Mouse (Mus musculus): ENCODE measurements around the gene Eml1. TPM values are rescaled to one million over a fixed set of nuclear protein-coding genes. Genes with fewer than 3 reads are reported as not detected.

Gene Eml1
- 0.06 and 0.62 TPM in 2 replicates for polyA plus RNA-seq (2012; ENCODE audit: low replicate concordance)

DNA sequence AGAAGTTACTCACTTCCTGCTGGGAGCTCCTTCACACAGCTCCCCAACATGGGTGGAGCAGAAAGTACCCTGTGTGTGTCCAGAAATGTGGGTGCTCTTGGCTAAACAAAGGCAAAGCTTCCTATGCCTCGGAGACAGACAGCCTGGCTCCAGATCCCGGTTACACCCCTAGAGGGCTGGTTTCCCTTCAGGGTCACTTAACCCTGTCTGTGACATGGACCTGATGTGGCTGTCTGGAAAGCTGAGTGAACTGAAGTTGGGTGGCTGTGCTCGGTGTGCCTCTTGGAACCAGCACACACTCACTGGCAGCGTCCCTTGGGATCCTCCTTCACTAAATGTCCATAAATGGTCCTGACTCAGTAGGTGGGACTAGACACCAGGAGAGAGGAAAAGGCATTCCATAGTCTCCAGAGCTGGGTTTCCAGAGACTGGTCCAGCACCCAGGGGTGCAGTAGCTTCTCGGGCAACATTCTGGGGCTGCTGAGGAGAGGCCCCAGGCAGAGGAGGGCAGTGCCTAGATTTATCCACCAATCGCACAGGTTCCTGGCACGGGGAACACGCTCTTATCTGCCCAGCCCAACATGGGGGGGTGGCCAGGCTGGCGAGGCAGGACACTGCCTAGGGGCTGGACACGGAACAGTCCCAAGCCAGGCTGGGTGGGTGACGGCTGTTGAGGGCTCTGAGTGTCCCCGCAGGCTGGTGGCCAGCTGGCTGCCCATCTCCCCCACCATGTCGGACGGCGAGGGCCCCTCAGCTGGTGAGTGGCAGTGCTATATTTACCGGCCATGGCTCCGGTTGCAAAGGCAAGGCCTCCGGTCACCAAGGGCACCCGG, at the start of gene Eml1:
Eml1 (plus strand) TSS at position 362 of the 833 bp plus-strand sequence.

DNA sequence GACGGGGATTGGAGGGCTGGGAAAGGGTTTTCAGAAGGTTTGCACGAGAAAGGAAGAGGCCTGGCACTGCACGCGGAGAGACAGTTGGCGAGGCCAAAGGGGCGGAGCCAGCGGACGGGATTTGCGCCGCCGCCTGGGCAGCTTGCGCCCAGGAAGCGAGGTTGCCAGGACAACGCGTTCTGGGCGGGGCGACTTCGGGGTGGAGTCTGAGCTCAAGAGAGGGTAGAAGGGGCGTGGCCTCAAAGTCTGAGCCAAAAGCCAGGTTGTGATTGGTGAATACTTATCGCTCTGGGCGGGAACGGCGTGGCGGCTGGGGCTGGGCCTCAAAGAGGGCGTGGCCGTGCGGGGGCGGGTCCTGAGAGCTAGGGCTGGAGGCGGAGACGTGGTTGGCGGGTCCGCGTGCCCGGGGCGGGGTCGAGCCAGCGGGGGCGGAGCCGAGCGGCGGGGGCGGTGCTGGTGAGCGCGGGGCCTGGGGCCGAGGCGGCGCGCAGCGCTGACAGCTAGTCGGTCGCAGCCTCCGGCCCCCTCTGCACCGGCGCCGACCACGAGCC, 36.8 kb upstream of the Eml1 start, which contains the start of gene Cyp46a1:
Cyp46a1 (plus strand) TSS at position 487 of the 551 bp plus-strand sequence.

DNA sequence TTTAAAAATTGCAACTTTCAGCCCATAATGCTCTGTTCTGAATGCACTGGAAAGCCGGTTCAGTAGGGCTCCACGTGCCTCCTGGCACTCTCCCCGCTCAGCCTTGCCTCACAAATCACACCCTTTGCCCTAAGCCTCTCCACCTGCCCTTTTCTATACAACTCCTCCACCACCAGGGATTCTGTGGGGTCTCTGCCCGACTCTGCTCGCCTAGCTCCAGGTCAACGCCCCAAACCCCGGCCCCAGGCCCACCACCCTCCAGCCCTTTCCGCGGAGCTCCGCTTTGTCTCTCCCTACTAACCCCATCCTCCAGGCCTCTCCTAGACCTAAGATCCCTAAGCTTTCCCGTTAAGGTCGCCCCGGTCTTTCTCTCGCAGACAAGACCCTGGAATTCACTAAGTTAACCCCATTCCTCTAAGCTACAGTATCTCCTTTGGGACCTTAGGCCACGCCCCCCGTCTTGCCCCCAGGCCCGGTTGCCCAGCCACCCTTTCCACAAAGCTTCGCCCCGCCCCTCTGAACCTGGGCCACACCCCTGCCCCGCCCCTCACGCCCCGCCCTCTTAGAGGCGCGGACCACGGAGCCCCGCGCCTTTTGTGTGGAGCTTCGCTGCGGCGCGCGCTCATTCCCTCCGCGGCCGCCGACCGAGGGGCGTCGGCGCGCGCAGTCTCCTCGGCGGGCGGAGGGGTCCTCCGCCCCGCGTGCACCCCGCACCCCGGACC, 183.5 kb downstream of the Eml1 start, which contains the start of gene Evl:
Evl (plus strand) TSS at position 601 of the 722 bp plus-strand sequence.

Other genes with a start within 250 kb of the Eml1 start
- gene Setd3, start 191.6 kb upstream of the Eml1 start, polyA plus RNA-seq (2012; ENCODE audit: low replicate concordance), result 4.0 and 7.9 TPM in 2 replicates
- gene Ccnk, start 191.4 kb upstream of the Eml1 start, polyA plus RNA-seq (2012; ENCODE audit: low replicate concordance), result 164 and 183 TPM in 2 replicates
- 1.3 and 1.4 TPM in 2 replicates for gene Ccdc85c, start 95.5 kb upstream of the Eml1 start, polyA plus RNA-seq (2012; ENCODE audit: low replicate concordance)
- gene Hhipl1, start 64.7 kb upstream of the Eml1 start, polyA plus RNA-seq (2012; ENCODE audit: low replicate concordance), result 0.08 TPM in 1 of 2 replicates, not detected in the other
- gene Cyp46a1, start 36.6 kb upstream of the Eml1 start, polyA plus RNA-seq (2012; ENCODE audit: low replicate concordance), result 0.30 and 0.45 TPM in 2 replicates
- gene Evl, start 183.8 kb downstream of the Eml1 start, polyA plus RNA-seq (2012; ENCODE audit: low replicate concordance), result 88.6 and 189 TPM in 2 replicates

All from leukemia stem cell, adult 10-12 weeks (primary cell).